Mouse (Mus musculus): ENCODE data around the gene Tmod4. TPM values are rescaled to one million over a fixed set of nuclear protein-coding genes. Genes with fewer than 3 reads are reported as not detected.

The Tmod4 gene
- polyA plus RNA-seq, 1 experiment, result 1.5 TPM

- no peak for DNase-seq (ENCODE audit: low spot score)
These were observed 12.1 kb downstream of the Tmod4 start for GRCm38 (mm10) chr3:95136336-95136735.

GRCm38 (mm10) chr3:95139586-95140288 lies 15.5 kb downstream of the Tmod4 start:
- no peak for DNase-seq (ENCODE audit: low spot score)

GRCm38 (mm10) chr3:95140289-95140595 lies 16.0 kb downstream of the Tmod4 start:
- no peak for DNase-seq (ENCODE audit: low spot score)

- no peak for DNase-seq (ENCODE audit: low spot score)
These were observed 16.5 kb downstream of the Tmod4 start for GRCm38 (mm10) chr3:95140795-95141194.

GRCm38 (mm10) chr3:95141474-95141873 lies 17.2 kb downstream of the Tmod4 start:
- no peak for DNase-seq (ENCODE audit: low spot score)

- no peak for DNase-seq (ENCODE audit: low spot score)
These were observed 17.8 kb downstream of the Tmod4 start, which contains the start of gene Tnfaip8l2 for GRCm38 (mm10) chr3:95141952-95142616. TSS of gene Tnfaip8l2 (minus strand) at chr3:95142360.

GRCm38 (mm10) chr3:95142617-95143011 lies 18.3 kb downstream of the Tmod4 start:
- DNase-seq (ENCODE audit: low spot score), result peak; percentile 71

- no peak for DNase-seq (ENCODE audit: low spot score)
These were observed 23.6 kb downstream of the Tmod4 start for GRCm38 (mm10) chr3:95147924-95148323.

GRCm38 (mm10) chr3:95153874-95154273 lies 29.6 kb downstream of the Tmod4 start:
- no peak for DNase-seq (ENCODE audit: low spot score)

- DNase-seq (ENCODE audit: low spot score), result no peak
These were observed 35.3 kb downstream of the Tmod4 start for GRCm38 (mm10) chr3:95159511-95159986.

GRCm38 (mm10) chr3:95159987-95160963 lies 36.0 kb downstream of the Tmod4 start, which contains the start of gene Sema6c:
TSS of gene Sema6c (plus strand) at chr3:95160457.
- peak; percentile 74 for DNase-seq (ENCODE audit: low spot score)

- no peak for DNase-seq (ENCODE audit: low spot score)
These were observed 36.8 kb downstream of the Tmod4 start for GRCm38 (mm10) chr3:95161041-95161551.

- no peak for DNase-seq (ENCODE audit: low spot score)
These were observed 37.5 kb downstream of the Tmod4 start for GRCm38 (mm10) chr3:95161618-95162344.

- no peak for DNase-seq (ENCODE audit: low spot score)
These were observed 38.0 kb downstream of the Tmod4 start for GRCm38 (mm10) chr3:95162345-95162628.

GRCm38 (mm10) chr3:95163419-95164255 lies 39.4 kb downstream of the Tmod4 start:
- no peak for DNase-seq (ENCODE audit: low spot score)

GRCm38 (mm10) chr3:95164256-95164550 lies 39.9 kb downstream of the Tmod4 start:
- DNase-seq (ENCODE audit: low spot score), result no peak

GRCm38 (mm10) chr3:95164840-95165239 lies 40.6 kb downstream of the Tmod4 start:
- DNase-seq (ENCODE audit: low spot score), result no peak

GRCm38 (mm10) chr3:95169996-95170395 lies 45.7 kb downstream of the Tmod4 start:
- no peak for DNase-seq (ENCODE audit: low spot score)

- DNase-seq (ENCODE audit: low spot score), result no peak
These were observed 46.8 kb downstream of the Tmod4 start for GRCm38 (mm10) chr3:95171105-95171504.

GRCm38 (mm10) chr3:95172526-95173255 lies 48.4 kb downstream of the Tmod4 start:
- DNase-seq (ENCODE audit: low spot score), result no peak
